Comparison of ENCODE assay signal across 12 mouse cellular contexts in the genomic region with DNA sequence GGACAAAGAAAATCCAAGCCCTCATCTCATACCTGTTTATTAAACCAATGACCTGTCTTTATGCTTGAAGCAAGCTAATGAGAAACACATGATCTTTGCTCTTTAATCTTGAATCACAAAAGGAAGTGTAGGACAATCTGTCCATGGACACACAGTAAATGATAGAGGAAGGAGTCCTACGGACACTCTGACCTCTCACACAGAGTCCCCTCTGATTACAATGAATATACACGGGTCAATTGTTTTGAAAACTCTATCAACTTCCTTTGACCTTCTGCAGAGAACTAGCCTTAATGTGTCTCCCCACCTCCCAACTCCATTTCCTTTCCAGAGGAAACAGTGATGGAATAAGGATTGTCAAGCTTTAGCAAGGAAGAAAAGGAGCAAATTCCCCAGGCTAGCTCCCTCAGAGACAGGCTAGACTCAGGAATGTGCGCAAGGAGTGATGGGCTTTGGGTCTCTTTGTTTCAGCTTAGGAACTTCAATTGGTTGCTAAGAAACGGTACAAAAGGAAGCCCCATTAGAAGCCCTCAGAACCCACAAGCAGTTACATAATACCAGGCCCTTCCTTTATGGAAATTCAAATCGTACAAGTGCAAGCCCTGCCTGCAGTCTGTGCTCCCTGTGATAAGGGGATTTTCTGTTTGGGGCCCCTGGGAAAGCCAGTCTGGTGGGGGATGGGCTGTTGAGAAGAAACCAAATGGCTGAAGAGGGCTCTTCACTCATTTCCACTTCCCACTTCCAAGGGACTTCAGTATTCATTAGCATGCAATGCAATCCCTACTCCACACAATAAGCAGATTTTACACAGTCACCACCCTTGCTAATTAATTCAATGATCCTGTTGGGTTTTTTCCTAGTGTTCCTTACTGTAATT.
A peak's percentile ranks its signal among the peaks of the same experiment; 100 is the strongest.
DNase-seq lines count a peak whose midpoint lies in the region; ATAC-seq and TF ChIP-seq lines count a peak whose summit lies in the region.
"Had no signal": no experiment of that assay in that cellular context is flagged by ENCODE, and none has a peak within 500 bp of the region (broad histone marks: within the 10 kb centered on the region; RNA-seq: fewer than 3 reads in every experiment).

No protein-coding gene starts in this region.

- peaks cover 9% of the 10 kb centered on the region for H3K4me1 ChIP-seq in forebrain, embryonic 16.5 days (replicated peaks; ENCODE audit: control insufficient read depth, insufficient read depth, low read length)
- no peaks in the 10 kb centered on the region for H3K4me1 ChIP-seq in kidney, embryonic 15.5 days
- H3K4me1 ChIP-seq in limb, embryonic 10.5 days = no peaks in the 10 kb centered on the region
- H3K4me1 ChIP-seq: heart, embryonic 15.5 days had no signal

- H3K9ac ChIP-seq in forebrain, embryonic 16.5 days (replicated peaks; ENCODE audit: low read depth, low read length) = no peak overlapping the region
- H3K9ac ChIP-seq in kidney, embryonic 15.5 days = no peak overlapping the region
- H3K9ac ChIP-seq: heart, embryonic 15.5 days; liver, embryonic 15.5 days had no signal

- H3K4me2 ChIP-seq in forebrain, embryonic 16.5 days (ENCODE audit: low read length) = no peak overlapping the region
- H3K4me2 ChIP-seq in kidney, embryonic 15.5 days = no peak overlapping the region
- H3K4me2 ChIP-seq: heart, embryonic 15.5 days; liver, embryonic 15.5 days had no signal

- DNase-seq in 416B (ENCODE audit: low read depth) = peak; percentile 37
- peak; percentile 95 for DNase-seq in brain, embryonic 14.5 days (ENCODE audit: low read depth)
- DNase-seq in right cerebral cortex, postnatal 14 days = no peak
- DNase-seq in limb, embryonic 10.5 days (ENCODE audit: low spot score) = no peak
- DNase-seq: kidney, postnatal 4 days had no signal

- no peak overlapping the region for H3K27ac ChIP-seq in forebrain, embryonic 16.5 days (ENCODE audit: low read length)
- H3K27ac ChIP-seq in kidney, embryonic 15.5 days = no peak overlapping the region
- H3K27ac ChIP-seq in limb, embryonic 10.5 days = no peak overlapping the region
- H3K27ac ChIP-seq: heart, embryonic 15.5 days; liver, embryonic 15.5 days had no signal

- 4% methylated on average over 5 of the region's 5 CpGs for WGBS in forebrain, embryonic 16.5 days
- 40% methylated on average over 5 of the region's 5 CpGs for WGBS in kidney, embryonic 15.5 days
- whole genome bisulfite sequencing in limb, embryonic 10.5 days = 42% methylated on average over 5 of the region's 5 CpGs

- ATAC-seq in forebrain, embryonic 16.5 days = peak; percentile 82
- peak; percentile 55 for ATAC-seq in megakaryocyte-erythroid progenitor cell, adult 5-6 weeks (replicated peaks; ENCODE audit: low FRiP score, low TSS enrichment, poor library complexity, severe bottlenecking)
- no peak for ATAC-seq in erythroid progenitor cell, adult 5-6 weeks (replicated peaks; ENCODE audit: low FRiP score, poor library complexity, severe bottlenecking)
- ATAC-seq in kidney, embryonic 15.5 days (replicated peaks; ENCODE audit: low FRiP score) = no peak

- no peaks in the 10 kb centered on the region for H3K27me3 ChIP-seq in forebrain, embryonic 16.5 days (replicated peaks; ENCODE audit: control insufficient read depth, insufficient read depth, low read length)
- H3K27me3 ChIP-seq in kidney, embryonic 15.5 days = no peaks in the 10 kb centered on the region
- H3K27me3 ChIP-seq in limb, embryonic 10.5 days (ENCODE audit: low read depth, poor library complexity, severe bottlenecking) = no peaks in the 10 kb centered on the region
- H3K27me3 ChIP-seq: heart, embryonic 15.5 days; liver, embryonic 15.5 days had no signal

- no peaks in the 10 kb centered on the region for H3K9me3 ChIP-seq in forebrain, embryonic 16.5 days (ENCODE audit: control insufficient read depth, low read length)
- H3K9me3 ChIP-seq in kidney, embryonic 15.5 days (replicated peaks) = no peaks in the 10 kb centered on the region
- H3K9me3 ChIP-seq in limb, embryonic 10.5 days (replicated peaks) = no peaks in the 10 kb centered on the region
- H3K9me3 ChIP-seq: heart, embryonic 15.5 days; liver, embryonic 15.5 days had no signal

- TF ChIP-seq POLR2A in brain, embryonic 14.5 days (IDR thresholded peaks at IDR 0.05; ENCODE audit: borderline replicate concordance, extremely low read depth, insufficient read depth, insufficient read length, poor library complexity, severe bottlenecking) = no peak

- no peaks in the 10 kb centered on the region for H3K36me3 ChIP-seq in forebrain, embryonic 16.5 days (ENCODE audit: control insufficient read depth, insufficient read depth)
- H3K36me3 ChIP-seq in kidney, embryonic 15.5 days = no peaks in the 10 kb centered on the region
- H3K36me3 ChIP-seq in limb, embryonic 10.5 days = no peaks in the 10 kb centered on the region
- H3K36me3 ChIP-seq: heart, embryonic 15.5 days; liver, embryonic 15.5 days had no signal

- no peak overlapping the region for H3K4me3 ChIP-seq in forebrain, embryonic 16.5 days (replicated peaks; ENCODE audit: low read length)
- H3K4me3 ChIP-seq in kidney, embryonic 15.5 days (replicated peaks) = no peak overlapping the region
- no peak overlapping the region for H3K4me3 ChIP-seq in limb, embryonic 10.5 days
- H3K4me3 ChIP-seq: erythroblast, embryonic 14.5 days; heart, embryonic 15.5 days; liver, embryonic 15.5 days had no signal

- no peak for TF ChIP-seq CTCF in brain, embryonic 14.5 days (IDR thresholded peaks at IDR 0.05; ENCODE audit: borderline replicate concordance, extremely low read depth, insufficient read depth, insufficient read length)

Comparison
In these comparisons a context has a peak if more than half of its experiments do, and no peak if none do; other contexts are left out.
1. DNase-seq: peak in 416B (single experiment) and brain, embryonic 14.5 days (single experiment); none in right cerebral cortex, postnatal 14 days (single experiment) and limb, embryonic 10.5 days (single experiment).
2. ATAC-seq: peak in forebrain, embryonic 16.5 days (single experiment) and megakaryocyte-erythroid progenitor cell, adult 5-6 weeks (single experiment); none in erythroid progenitor cell, adult 5-6 weeks (single experiment) and kidney, embryonic 15.5 days (single experiment).